Mouse (Mus musculus) CH12.LX (cell line): ENCODE data around the gene Copb2.

ENCODE experiments used
- BHLHE40 ChIP-seq: IDR thresholded peaks from 2 replicates; pipeline ENCODE4 v1.6.1; 2011; ENCODE audit warnings: mild to moderate bottlenecking, low read depth, low read length, improper control_type of control experiment
- CHD1 ChIP-seq: IDR thresholded peaks from 2 replicates; pipeline ENCODE4 v1.6.1; 2012; ENCODE audit warnings: low read depth, low read length, improper control_type of control experiment, inconsistent platforms
- CHD2 ChIP-seq: IDR thresholded peaks from 2 replicates; pipeline ENCODE4 v1.6.1; 2011; ENCODE audit warnings: low read length, improper control_type of control experiment
- CTCF ChIP-seq, 2 experiments: IDR thresholded peaks in 1 of 2; conservative IDR thresholded peaks in 1 of 2; 2 replicates each; pipeline ENCODE4 v1.5.1; 2011 to 2012; ENCODE audit warnings: low read depth in 2 of 2, low read length in 2 of 2, improper control_type of control experiment in 1 of 2, inconsistent platforms in 1 of 2, mild to moderate bottlenecking in 1 of 2, moderate library complexity in 1 of 2
- GABPA ChIP-seq: IDR thresholded peaks from 2 replicates; pipeline ENCODE4 v1.6.1; 2012; ENCODE audit warnings: low read depth, low read length, improper control_type of control experiment, inconsistent platforms; ENCODE audit not compliant: insufficient replicate concordance
- HCFC1 ChIP-seq: IDR thresholded peaks from 2 replicates; pipeline ENCODE4 v1.6.1; 2012; ENCODE audit warnings: low read depth, mild to moderate bottlenecking, inconsistent platforms, low read length, improper control_type of control experiment
- JUND ChIP-seq: conservative IDR thresholded peaks from 2 replicates; pipeline ENCODE4 v1.6.1; 2011; ENCODE audit warnings: low read depth, low read length, improper control_type of control experiment
- MAX ChIP-seq: IDR thresholded peaks from 2 replicates; pipeline ENCODE4 v1.6.1; 2011; ENCODE audit warnings: low read length, improper control_type of control experiment
- MAZ ChIP-seq: IDR thresholded peaks from 2 replicates; pipeline ENCODE4 v1.6.1; 2012; ENCODE audit warnings: low read depth, mild to moderate bottlenecking, inconsistent platforms, low read length, improper control_type of control experiment, moderate library complexity
- MEF2A ChIP-seq: IDR thresholded peaks from 2 replicates; pipeline ENCODE4 v1.6.1; 2014; ENCODE audit warnings: low read depth, mild to moderate bottlenecking, inconsistent platforms, low read length, improper control_type of control experiment, borderline replicate concordance
- POLR2A ChIP-seq: IDR thresholded peaks from 2 replicates; pipeline ENCODE4 v1.6.1; 2011; ENCODE audit warnings: low read depth, mild to moderate bottlenecking, improper control_type of control experiment, low read length
- RAD21 ChIP-seq: IDR thresholded peaks from 2 replicates; pipeline ENCODE4 v1.6.1; 2011; ENCODE audit warnings: low read depth, mild to moderate bottlenecking, low read length, improper control_type of control experiment, moderate library complexity
- RCOR1 ChIP-seq: conservative IDR thresholded peaks from 2 replicates; pipeline ENCODE4 v1.6.1; 2012; ENCODE audit warnings: low read depth, mild to moderate bottlenecking, inconsistent platforms, low read length, improper control_type of control experiment
- ZNF384 ChIP-seq: IDR thresholded peaks from 2 replicates; pipeline ENCODE4 v1.6.1; 2012; ENCODE audit warnings: low read depth, low read length, improper control_type of control experiment, inconsistent platforms

- TF ChIP-seq CTCF (conservative IDR thresholded peaks at IDR 0.05 in 1 of 2, IDR thresholded peaks at IDR 0.05 in 1 of 2; ENCODE audit: low read depth in 2 of 2, low read length in 2 of 2) (no peak), GABPA (no peak), HCFC1 (no peak), MEF2A (no peak), CHD1 (no peak), POLR2A (no peak), JUND (no peak), MAZ (no peak), CHD2 (no peak), RAD21 (no peak), ZNF384 (no peak), MAX (no peak), BHLHE40 (no peak), RCOR1 (no peak)
These were observed 38.0 kb upstream of the Copb2 start for GRCm38 (mm10) chr9:98525543-98525924.
